Mouse (Mus musculus) kidney, embryonic 15.5 days (tissue): ENCODE results near the gene Ehd1. TPM values are rescaled to one million over a fixed set of nuclear protein-coding genes. Genes with fewer than 3 reads are reported as not detected.

Experiments used
- ATAC-seq: fragments of 200-750 bp; cut with Nextera tagmentation; replicated peaks from 2 replicates; pipeline ENCODE4 v1.8.0; 2017; ENCODE audit warnings: moderate TSS enrichment; ENCODE audit not compliant: low FRiP score
- H3K27ac ChIP-seq: fragments of 300-500 bp; sonication (generic); 2 replicates; pipeline ENCODE4 v1.5.1; 2015; ENCODE audit warnings: mild to moderate bottlenecking, inconsistent platforms
- H3K27me3 ChIP-seq: fragments of 300-500 bp; sonication (generic); 2 replicates; pipeline ENCODE4 v1.6.1; 2015; ENCODE audit warnings: inconsistent platforms
- H3K36me3 ChIP-seq: fragments of 300-500 bp; sonication (generic); 2 replicates; pipeline ENCODE4 v1.6.1; 2015; ENCODE audit warnings: inconsistent platforms
- H3K4me1 ChIP-seq: fragments of 300-500 bp; sonication (generic); 2 replicates; pipeline ENCODE4 v1.6.1; 2015; ENCODE audit warnings: inconsistent platforms
- H3K4me2 ChIP-seq: fragments of 300-500 bp; sonication (generic); 2 replicates; pipeline ENCODE4 v1.6.1; 2015; ENCODE audit warnings: moderate library complexity, mild to moderate bottlenecking, inconsistent platforms
- H3K4me3 ChIP-seq: fragments of 300-500 bp; sonication (generic); replicated peaks from 2 replicates; pipeline ENCODE4 v1.5.1; 2015; ENCODE audit warnings: mild to moderate bottlenecking, inconsistent platforms
- H3K9ac ChIP-seq: fragments of 300-500 bp; sonication (generic); 2 replicates; pipeline ENCODE4 v1.6.1; 2015; ENCODE audit warnings: mild to moderate bottlenecking, inconsistent platforms
- H3K9me3 ChIP-seq: fragments of 300-500 bp; sonication (generic); replicated peaks from 2 replicates; pipeline ENCODE4 v1.6.1; 2016; ENCODE audit warnings: inconsistent platforms
- WGBS: fragments of 180-500 bp; shearing (Covaris S2); methylation state at CpG from one replicate; pipeline ENCODE4 v1.1.7; 2015; ENCODE audit warnings: mixed read lengths; 5-methylcytosine and 5-hydroxymethylcytosine counted together
- microRNA counts: library from miRNA; unstranded; fragments of <30 nt; microRNA quantifications from one replicate; lab custom pipeline; 2016
- microRNA-seq: library from miRNA; unstranded; fragments of <30 nt; microRNA quantifications from one replicate; pipeline ENCODE4, GENCODE M21; 2016
- polyA plus RNA-seq: library from polyadenylated mRNA; unstranded; fragments of >200 nt; fragmentation: Nextera tagmentation; extraction: Ambion mirVana; gene quantifications from 2 replicates; pipeline ENCODE4 v1.2.1, GENCODE M21; 2015

Gene Ehd1
- polyA plus RNA-seq, 1 experiment from 2014 or later = 81.8 TPM

GRCm38 (mm10) chr19:6342276-6342933 lies 65.9 kb downstream of the Ehd1 start:
- no peaks in the 10 kb centered on the region for H3K9me3 ChIP-seq
- peak overlapping the region; percentile 97 for H3K4me2 ChIP-seq
- H3K4me1 ChIP-seq = peaks cover 61% of the 10 kb centered on the region
- no peaks in the 10 kb centered on the region for H3K27me3 ChIP-seq
- WGBS = 78% methylated on average over 5 of the region's 5 CpGs
- peaks cover 64% of the 10 kb centered on the region for H3K36me3 ChIP-seq
- no peak overlapping the region for H3K27ac ChIP-seq
- H3K4me3 ChIP-seq = peak overlapping the region; percentile 81
- ATAC-seq = no peak
- H3K9ac ChIP-seq = no peak overlapping the region

- no peak overlapping the region for H3K27ac ChIP-seq
- H3K9me3 ChIP-seq = no peaks in the 10 kb centered on the region
- H3K27me3 ChIP-seq = no peaks in the 10 kb centered on the region
- H3K36me3 ChIP-seq = peaks cover 59% of the 10 kb centered on the region
- H3K4me3 ChIP-seq = no peak overlapping the region
- peaks cover 63% of the 10 kb centered on the region for H3K4me1 ChIP-seq
- ATAC-seq = no peak
- H3K4me2 ChIP-seq = peak overlapping the region; percentile 97; the same call in 1 of the 2 replicates
- H3K9ac ChIP-seq = no peak overlapping the region
- WGBS = 83% methylated on average over 19 of the region's 19 CpGs
These were observed 66.8 kb downstream of the Ehd1 start for GRCm38 (mm10) chr19:6343066-6343925.

DNA sequence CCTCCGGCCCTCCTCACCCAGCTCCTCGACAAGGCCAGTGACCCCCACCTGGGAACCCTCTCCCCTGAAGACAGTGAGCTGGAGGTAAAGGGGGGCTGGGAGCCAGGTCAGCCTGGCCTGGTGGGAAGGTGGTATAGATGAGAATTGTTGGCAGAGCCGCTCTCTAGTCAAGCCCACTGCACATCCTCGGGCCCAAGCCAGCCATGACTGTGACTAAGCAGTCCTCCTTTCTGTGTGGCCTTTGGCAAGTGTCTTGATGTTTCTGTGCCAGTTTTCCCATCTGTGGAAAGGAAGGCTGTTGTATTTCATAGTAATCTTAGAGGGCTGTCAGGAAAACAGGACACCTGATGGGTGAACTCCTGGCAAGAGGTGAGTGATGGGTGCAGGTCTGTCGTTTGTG lies 67.5 kb downstream of the Ehd1 start:
- no peak overlapping the region for H3K4me2 ChIP-seq
- WGBS = 85% methylated on average over 5 of the region's 5 CpGs
- no peaks in the 10 kb centered on the region for H3K9me3 ChIP-seq
- ATAC-seq = no peak
- peaks cover 70% of the 10 kb centered on the region for H3K4me1 ChIP-seq
- H3K4me3 ChIP-seq = no peak overlapping the region
- H3K9ac ChIP-seq = no peak overlapping the region
- no peak overlapping the region for H3K27ac ChIP-seq
- H3K27me3 ChIP-seq = no peaks in the 10 kb centered on the region
- peaks cover 55% of the 10 kb centered on the region for H3K36me3 ChIP-seq

DNA sequence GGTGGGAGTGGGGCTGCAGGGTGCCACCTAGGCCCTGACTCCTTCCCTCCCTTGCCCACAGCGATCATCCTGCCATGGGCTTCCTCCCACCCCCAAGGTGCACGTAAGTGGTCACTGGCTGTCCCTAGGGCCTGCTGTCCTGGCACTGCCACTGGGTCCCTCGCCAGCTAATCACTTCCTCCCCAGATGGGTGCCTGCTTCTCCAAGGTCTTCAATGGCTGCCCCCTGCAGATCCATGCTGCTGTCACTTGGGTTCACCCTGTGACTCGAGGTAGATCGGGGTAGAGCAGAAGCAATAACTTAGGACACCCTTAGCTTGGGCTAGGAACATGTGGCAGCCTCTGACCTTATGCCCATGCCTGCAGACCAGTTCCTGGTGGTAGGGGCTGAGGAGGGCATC lies 69.5 kb downstream of the Ehd1 start:
- 92% methylated on average over 5 of the region's 5 CpGs for WGBS
- Histone ChIP-seq H3K4me2 (no peak overlapping the region), H3K9me3 (no peaks in the 10 kb centered on the region), H3K36me3 (peaks cover 48% of the 10 kb centered on the region), H3K4me1 (peaks cover 60% of the 10 kb centered on the region), H3K27me3 (no peaks in the 10 kb centered on the region), H3K4me3 (no peak overlapping the region), H3K27ac (no peak overlapping the region), H3K9ac (no peak overlapping the region)
- no peak for ATAC-seq

DNA sequence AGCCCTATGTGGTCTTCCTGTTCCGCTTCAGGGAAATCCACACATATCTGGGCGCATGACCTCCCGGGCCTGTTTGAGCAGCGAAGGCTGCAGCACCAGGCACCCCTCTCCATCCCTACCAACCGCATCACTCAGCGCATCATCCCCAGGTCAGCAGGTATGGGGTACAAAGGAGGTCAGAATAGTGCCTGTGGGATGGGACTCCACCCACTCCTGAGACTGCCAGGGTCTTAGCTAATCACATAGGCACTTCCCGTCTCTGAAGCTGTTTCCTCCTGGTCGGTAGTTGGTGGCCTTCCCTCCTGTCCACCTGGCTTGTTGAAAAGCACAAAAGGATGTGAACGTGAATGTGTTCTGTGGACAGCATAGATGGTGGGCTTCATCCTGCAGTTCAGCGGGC lies 70.1 kb downstream of the Ehd1 start:
- Histone ChIP-seq H3K9ac (no peak overlapping the region), H3K4me1 (peaks cover 57% of the 10 kb centered on the region), H3K36me3 (peaks cover 50% of the 10 kb centered on the region), H3K9me3 (no peaks in the 10 kb centered on the region), H3K27me3 (no peaks in the 10 kb centered on the region), H3K4me3 (no peak overlapping the region), H3K4me2 (no peak overlapping the region), H3K27ac (no peak overlapping the region)
- no peak for ATAC-seq
- 85% methylated on average over 10 of the region's 10 CpGs for WGBS

DNA sequence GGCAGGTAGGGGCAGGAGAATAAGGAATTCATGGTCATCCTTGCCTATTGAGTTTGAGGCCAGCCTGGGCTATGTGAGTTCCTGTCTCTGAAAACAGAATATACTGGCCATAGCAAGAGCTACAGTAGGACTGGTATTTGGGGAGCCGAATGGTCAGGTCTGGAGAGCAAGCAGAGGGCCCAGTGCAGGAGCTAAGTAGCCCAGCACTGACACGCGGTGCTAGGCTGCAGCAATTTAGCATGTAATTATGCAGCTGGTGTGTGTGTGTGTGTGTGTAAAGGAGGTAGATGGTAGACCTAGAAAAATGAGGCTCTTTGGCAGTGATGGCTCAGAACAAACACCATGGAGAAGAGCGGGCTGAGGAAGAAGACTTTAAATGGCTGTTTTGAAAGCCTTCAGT lies 71.1 kb downstream of the Ehd1 start:
- 89% methylated on average over 4 of the region's 4 CpGs for WGBS
- H3K9me3 ChIP-seq = no peaks in the 10 kb centered on the region

DNA sequence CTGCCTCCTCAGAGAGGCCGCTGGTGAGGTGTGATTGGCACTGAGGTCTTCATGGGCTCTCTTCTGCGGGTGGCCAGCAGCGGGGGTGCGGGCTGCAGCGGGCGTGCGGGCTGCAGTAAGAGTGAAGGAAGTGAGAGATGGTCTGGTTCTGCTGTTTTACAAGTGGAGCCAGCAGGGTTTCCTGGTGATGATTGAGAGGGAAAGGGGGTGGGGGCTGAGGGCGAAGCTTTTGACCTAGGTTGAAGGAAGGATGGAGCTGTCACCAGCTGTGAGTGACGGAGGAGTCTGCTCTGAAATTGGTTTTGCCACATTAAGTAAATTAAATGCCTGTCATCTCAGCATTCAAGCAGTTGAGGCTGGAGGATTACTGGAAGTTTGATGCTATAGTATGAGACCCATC lies 72.2 kb downstream of the Ehd1 start:
- Histone ChIP-seq H3K4me2 (no peak overlapping the region), H3K27me3 (no peaks in the 10 kb centered on the region), H3K27ac (peak overlapping the region; percentile 81), H3K36me3 (peaks cover 66% of the 10 kb centered on the region), H3K4me1 (peaks cover 45% of the 10 kb centered on the region), H3K9me3 (no peaks in the 10 kb centered on the region), H3K4me3 (no peak overlapping the region), H3K9ac (no peak overlapping the region)
- no peak for ATAC-seq
- 51% methylated on average over 9 of the region's 9 CpGs for WGBS

More for the DNA sequence above, 71.1 kb downstream of the Ehd1 start:
- peaks cover 55% of the 10 kb centered on the region for H3K36me3 ChIP-seq
- no peak for ATAC-seq
- peaks cover 50% of the 10 kb centered on the region for H3K4me1 ChIP-seq
- peak overlapping the region; percentile 81; the same call in 1 of the 2 replicates for H3K27ac ChIP-seq
- no peak overlapping the region for H3K9ac ChIP-seq
- H3K4me2 ChIP-seq = no peak overlapping the region
- no peaks in the 10 kb centered on the region for H3K27me3 ChIP-seq
- no peak overlapping the region for H3K4me3 ChIP-seq

DNA sequence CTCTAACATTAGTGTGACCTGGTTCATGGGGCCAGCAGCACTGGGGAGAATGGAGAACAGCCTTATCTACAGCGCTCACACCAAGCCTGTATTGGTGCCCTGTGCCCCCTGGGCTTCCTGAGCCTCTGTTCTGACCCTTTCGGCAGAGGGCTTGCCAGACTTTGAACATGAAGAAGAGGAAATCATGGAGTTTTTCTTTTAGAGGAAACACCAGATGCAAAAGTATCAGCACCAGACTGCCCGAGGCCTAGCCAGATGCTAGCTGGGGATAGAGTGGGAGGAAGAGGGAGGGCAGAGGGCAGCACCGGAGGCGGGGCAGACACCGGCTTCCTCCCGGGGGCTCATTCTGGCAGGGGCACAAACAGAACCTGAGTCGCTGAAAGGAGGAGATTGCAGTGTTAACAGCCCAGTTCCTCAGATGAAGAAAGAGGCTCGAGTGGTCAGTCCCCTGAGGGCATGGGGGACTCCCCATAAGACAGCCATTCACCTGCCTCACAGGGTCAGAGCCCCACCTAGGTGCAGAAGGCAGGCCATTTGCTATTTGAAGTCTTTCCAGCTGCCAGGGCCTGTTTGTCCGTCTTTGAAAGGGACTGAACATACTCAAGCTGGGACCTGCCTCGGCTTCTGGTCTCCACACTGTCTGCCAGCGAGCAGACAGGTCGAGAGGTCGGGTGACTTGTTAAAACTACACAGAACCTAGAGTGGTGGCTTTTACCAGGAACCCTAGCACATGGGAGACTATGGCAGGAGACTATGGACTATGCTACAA lies 72.9 kb downstream of the Ehd1 start:
- WGBS = 15% methylated on average over 14 of the region's 14 CpGs
- peaks cover 45% of the 10 kb centered on the region for H3K4me1 ChIP-seq
- no peaks in the 10 kb centered on the region for H3K9me3 ChIP-seq
- H3K27ac ChIP-seq = peak overlapping the region; percentile 81
- H3K9ac ChIP-seq = no peak overlapping the region
- peak; percentile 41; the same call in 1 of the 2 replicates for ATAC-seq
- H3K4me3 ChIP-seq = no peak overlapping the region
- H3K27me3 ChIP-seq = no peaks in the 10 kb centered on the region
- H3K36me3 ChIP-seq = peaks cover 66% of the 10 kb centered on the region
- 0 out of 2 replicates have a peak overlapping the region, but pooled peaks have one; percentile 1 for H3K4me2 ChIP-seq

MicroRNA genes within 50 kb of the gene (microRNA counts, 519-probe panel; counts per million panel counts)
- microRNA mmu-miR-192 (lab: Ali Mortazavi, UCI) = 2,524 counts per million, percentile 46 among the panel's probes with 10 or more counts

Small RNA genes within 50 kb of the gene (microRNA-seq; reads per million reads assigned to microRNA genes)
- gene Mir192 (211 reads per million, percentile 66 among the genes with 10 or more reads in this experiment), gene Mir194-2 (86.2 reads per million, percentile 54 among the genes with 10 or more reads in this experiment), gene Mir6989 (0.44 reads per million)

Other genes starting within 250 kb of the Ehd1 start
- 35.6 and 38.5 TPM in 2 replicates for gene Syvn1, start 230.1 kb upstream of the Ehd1 start, polyA plus RNA-seq
- 77.9 and 81.6 TPM in 2 replicates for gene Mrpl49, start 218.9 kb upstream of the Ehd1 start, polyA plus RNA-seq
- gene Fau, start 218.9 kb upstream of the Ehd1 start, polyA plus RNA-seq = 741 and 838 TPM in 2 replicates
- gene Znhit2, start 215.5 kb upstream of the Ehd1 start, polyA plus RNA-seq = 33.0 and 33.2 TPM in 2 replicates
- 23.6 and 24.9 TPM in 2 replicates for gene Tm7sf2, start 208.4 kb upstream of the Ehd1 start, polyA plus RNA-seq
- 70.3 and 78.5 TPM in 2 replicates for gene Vps51, start 199.5 kb upstream of the Ehd1 start, polyA plus RNA-seq
- not detected in 2 replicates for gene Tmem262, start 196.7 kb upstream of the Ehd1 start, polyA plus RNA-seq
- 1.6 and 2.0 TPM in 2 replicates for gene Gm28374, start 194.5 kb upstream of the Ehd1 start, polyA plus RNA-seq
- 73.7 and 79.5 TPM in 2 replicates for gene Zfpl1, start 191.8 kb upstream of the Ehd1 start, polyA plus RNA-seq
- 44.8 and 45.8 TPM in 2 replicates for gene Cdca5, start 191.7 kb upstream of the Ehd1 start, polyA plus RNA-seq
- 0.34 and 0.55 TPM in 2 replicates for gene AC131692.1, start 182.3 kb upstream of the Ehd1 start, polyA plus RNA-seq
- 0.51 and 0.54 TPM in 2 replicates for gene Naaladl1, start 170.9 kb upstream of the Ehd1 start, polyA plus RNA-seq
- gene Sac3d1, start 158.1 kb upstream of the Ehd1 start, polyA plus RNA-seq = 44.0 and 47.2 TPM in 2 replicates
- 32.3 and 34.2 TPM in 2 replicates for gene Snx15, start 148.4 kb upstream of the Ehd1 start, polyA plus RNA-seq
- gene Batf2, start 135.7 kb upstream of the Ehd1 start, polyA plus RNA-seq = 0.52 and 0.54 TPM in 2 replicates
- 103 and 113 TPM in 2 replicates for gene Arl2, start 135.2 kb upstream of the Ehd1 start, polyA plus RNA-seq
- not detected in 2 replicates for gene Majin, start 92.3 kb upstream of the Ehd1 start, polyA plus RNA-seq
- 0.39 and 0.74 TPM in 2 replicates for gene Gpha2, start 50.3 kb upstream of the Ehd1 start, polyA plus RNA-seq
- gene Ppp2r5b, start 40.9 kb upstream of the Ehd1 start, polyA plus RNA-seq = 22.9 and 27.6 TPM in 2 replicates
- 9.8 and 12.1 TPM in 2 replicates for gene Atg2a, start 35.1 kb upstream of the Ehd1 start, polyA plus RNA-seq
- 0.78 and 1.0 TPM in 2 replicates for gene Cdc42bpg, start 29.7 kb downstream of the Ehd1 start, polyA plus RNA-seq
- gene Men1, start 58.3 kb downstream of the Ehd1 start, polyA plus RNA-seq = 82.1 and 91.8 TPM in 2 replicates
- 18.7 and 21.9 TPM in 2 replicates for gene Map4k2, start 64.4 kb downstream of the Ehd1 start, polyA plus RNA-seq
- 155 and 165 TPM in 2 replicates for gene Sf1, start 87.0 kb downstream of the Ehd1 start, polyA plus RNA-seq
- gene Pygm, start 107.7 kb downstream of the Ehd1 start, polyA plus RNA-seq = 28.2 and 30.4 TPM in 2 replicates
- 89.5 and 97.6 TPM in 2 replicates for gene Rasgrp2, start 122.6 kb downstream of the Ehd1 start, polyA plus RNA-seq
- 6.3 TPM in 2 replicates for gene Nrxn2, start 142.0 kb downstream of the Ehd1 start, polyA plus RNA-seq